Mouse (Mus musculus) stomach, postnatal 0 days (tissue): ENCODE measurements around the gene Ttll11.

ENCODE experiments used
- CTCF ChIP-seq: IDR thresholded peaks from 2 replicates; pipeline ENCODE4 v1.5.1; 2016; ENCODE audit warnings: antibody characterized with exemption, low read depth, mild to moderate bottlenecking, moderate library complexity
- EP300 ChIP-seq: optimal IDR thresholded peaks from 2 replicates; pipeline ENCODE3; 2016; ENCODE audit warnings: antibody characterized with exemption

- TF ChIP-seq CTCF (peak; percentile 83), EP300 (no peak)
Observed at GRCm38 (mm10) chr2:36021385-36022159, 41.9 kb upstream of the Ttll11 start.
